ENCODE assay signal across 8 mouse cellular contexts in the genomic region with DNA sequence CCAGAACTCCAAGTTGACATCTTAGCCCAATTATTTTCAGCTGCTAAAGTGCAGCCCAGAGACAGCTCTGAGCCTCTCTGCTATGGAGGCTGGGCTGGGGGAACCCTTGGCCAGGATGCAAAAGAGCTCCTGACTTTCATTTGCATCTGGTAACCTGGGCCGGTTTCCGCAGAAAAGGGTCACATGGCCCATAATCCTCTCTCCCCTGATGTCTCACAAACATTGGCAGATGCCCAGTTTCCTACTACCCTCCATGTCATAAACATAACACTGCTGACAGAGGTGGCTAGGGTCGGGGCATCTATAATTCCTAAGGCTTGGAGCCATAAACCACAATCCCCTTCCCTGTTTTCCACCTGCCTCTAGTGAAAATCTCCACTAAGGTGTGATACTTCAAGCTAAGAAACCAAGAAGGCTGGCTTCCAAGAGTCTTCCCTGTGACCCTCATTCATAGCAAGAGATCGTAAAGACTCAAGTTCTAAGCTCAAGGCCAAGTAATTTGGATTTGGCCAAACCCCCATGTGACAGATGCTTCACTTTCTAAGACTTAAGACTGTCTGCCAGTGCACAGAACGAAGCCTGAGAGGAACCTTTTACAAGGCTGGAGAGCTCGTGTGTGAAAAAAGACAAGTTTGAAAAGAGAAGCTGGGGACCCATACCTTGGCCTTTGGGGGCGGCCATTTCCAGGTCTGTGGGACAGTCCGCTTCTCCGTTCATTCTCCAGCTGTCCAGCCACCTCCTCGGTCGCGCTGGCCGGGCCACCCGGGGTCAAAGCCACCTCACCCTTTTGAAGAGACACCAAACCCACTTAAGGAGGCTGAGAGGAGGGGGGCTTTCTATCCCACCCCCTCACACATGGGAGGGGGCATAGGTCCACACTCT. TPM values are rescaled to one million over a fixed set of nuclear protein-coding genes. Genes with fewer than 3 reads are reported as not detected.
DNase-seq lines count a peak whose midpoint lies in the region; ATAC-seq and TF ChIP-seq lines count a peak whose summit lies in the region.

No protein-coding gene starts in this region.

- H3K4me3 ChIP-seq in brown adipose tissue, adult 24 weeks (ENCODE audit: insufficient read depth, low read depth, low read length): peak overlapping the region; percentile 58
- peak overlapping the region; percentile 99 for H3K4me3 ChIP-seq in hindbrain, postnatal 0 days (ENCODE audit: low read length)
- peak overlapping the region; percentile 74 for H3K4me3 ChIP-seq in midbrain, postnatal 0 days (ENCODE audit: low read depth, low read length)

- H3K27ac ChIP-seq in brown adipose tissue, adult 24 weeks (replicated peaks; ENCODE audit: low read depth, low read length): 0 out of 2 replicates have a peak overlapping the region, but pooled peaks have one; percentile 1
- peak overlapping the region; percentile 99 for H3K27ac ChIP-seq in hindbrain, postnatal 0 days
- H3K27ac ChIP-seq in midbrain, postnatal 0 days (ENCODE audit: low read depth, low read length): peak overlapping the region; percentile 98

- H3K9ac ChIP-seq in hindbrain, postnatal 0 days (replicated peaks; ENCODE audit: low read length): peak overlapping the region; percentile 100; the same call in 1 of the 2 replicates
- peak overlapping the region; percentile 99 for H3K9ac ChIP-seq in midbrain, postnatal 0 days (replicated peaks; ENCODE audit: low read length, poor library complexity, severe bottlenecking)

- TF ChIP-seq CTCF in hindbrain, postnatal 0 days (IDR thresholded peaks at IDR 0.05; ENCODE audit: low read depth): no peak; the same call in 1 of the 2 replicates
- TF ChIP-seq CTCF in midbrain, postnatal 0 days (IDR thresholded peaks at IDR 0.05): no peak

- 11% methylated on average over 14 of the region's 14 CpGs for WGBS in hindbrain, postnatal 0 days
- WGBS in midbrain, postnatal 0 days: 11% methylated on average over 14 of the region's 14 CpGs

- peak; percentile 25 for DNase-seq in kidney, adult 18-20 months
- DNase-seq in kidney, postnatal 4 days: no peak
- peak; percentile 48 for DNase-seq in CD4-positive helper T cell, adult 2 months (ENCODE audit: low read depth, low spot score)
- DNase-seq in hindbrain, postnatal 0 days (ENCODE audit: low spot score): no peak
- DNase-seq in midbrain, postnatal 0 days (ENCODE audit: low spot score): no peak
- no peak for DNase-seq in gastrocnemius, adult 18-20 months (ENCODE audit: low spot score)
- DNase-seq in ovary, postnatal 36 days (ENCODE audit: low spot score): no peak

- no peaks in the 10 kb centered on the region for H3K9me3 ChIP-seq in hindbrain, postnatal 0 days (ENCODE audit: low read length)
- no peaks in the 10 kb centered on the region for H3K9me3 ChIP-seq in midbrain, postnatal 0 days (ENCODE audit: low read length)

- H3K36me3 ChIP-seq in hindbrain, postnatal 0 days (ENCODE audit: insufficient read depth, low read length): peaks cover 20% of the 10 kb centered on the region
- peaks cover 24% of the 10 kb centered on the region for H3K36me3 ChIP-seq in midbrain, postnatal 0 days (ENCODE audit: insufficient read depth, low read length)

- peak overlapping the region; percentile 85 for H3K4me2 ChIP-seq in hindbrain, postnatal 0 days (ENCODE audit: low read depth, low read length)
- peak overlapping the region; percentile 64 for H3K4me2 ChIP-seq in midbrain, postnatal 0 days (ENCODE audit: low read depth, low read length, poor library complexity, severe bottlenecking)

- H3K27me3 ChIP-seq in hindbrain, postnatal 0 days (ENCODE audit: insufficient read depth, low read length): no peaks in the 10 kb centered on the region
- H3K27me3 ChIP-seq in midbrain, postnatal 0 days (ENCODE audit: insufficient read depth, low read length): no peaks in the 10 kb centered on the region

- ATAC-seq in hindbrain, postnatal 0 days: no peak
- no peak for ATAC-seq in midbrain, postnatal 0 days (ENCODE audit: low FRiP score)

- H3K4me1 ChIP-seq in brown adipose tissue, adult 24 weeks (ENCODE audit: control insufficient read depth, insufficient read depth, insufficient read length, low read length): no peaks in the 10 kb centered on the region; the same call in 1 of the 2 replicates
- peaks cover 9% of the 10 kb centered on the region; the same call in 1 of the 2 replicates for H3K4me1 ChIP-seq in hindbrain, postnatal 0 days (ENCODE audit: insufficient read depth, low read length)
- peaks cover 2% of the 10 kb centered on the region; the same call in 1 of the 2 replicates for H3K4me1 ChIP-seq in midbrain, postnatal 0 days (ENCODE audit: insufficient read depth, low read length)

RNA-seq across cellular contexts. Expression of gene Ubtf, which starts 3.6 kb away (rescaled TPM):
- 41.7 and 47.6 TPM in 2 replicates for polyA plus RNA-seq in brown adipose tissue, adult 24 weeks (2012; ENCODE audit: insufficient read depth, insufficient read length, missing spikeins)
- 53.7 and 63.7 TPM in 2 replicates for total RNA-seq in hindbrain, postnatal 0 days (2014; rRNA removed)
- polyA plus RNA-seq in hindbrain, postnatal 0 days (2015; fragmentation: Nextera tagmentation; extraction: Ambion mirVana): 74.6 and 76.1 TPM in 2 replicates
- 64.3 and 71.4 TPM in 2 replicates for total RNA-seq in midbrain, postnatal 0 days (2014; rRNA removed)
- 56.3 and 64.3 TPM in 2 replicates for polyA plus RNA-seq in midbrain, postnatal 0 days (2015; fragmentation: Nextera tagmentation; extraction: Ambion mirVana)
- 10 to 100 TPM; 35.4 to 42.6 TPM for total RNA-seq in gastrocnemius, adult 18-20 months (2021)

RNA-seq across cellular contexts. Expression of gene Atxn7l3, which starts 19.5 kb away (rescaled TPM):
- polyA plus RNA-seq in brown adipose tissue, adult 24 weeks (2012; ENCODE audit: insufficient read depth, insufficient read length, missing spikeins): 11.6 and 13.1 TPM in 2 replicates
- 146 and 149 TPM in 2 replicates for total RNA-seq in hindbrain, postnatal 0 days (2014; rRNA removed)
- polyA plus RNA-seq in hindbrain, postnatal 0 days (2015; fragmentation: Nextera tagmentation; extraction: Ambion mirVana): 22.8 and 23.7 TPM in 2 replicates
- 166 and 169 TPM in 2 replicates for total RNA-seq in midbrain, postnatal 0 days (2014; rRNA removed)
- 25.4 and 26.5 TPM in 2 replicates for polyA plus RNA-seq in midbrain, postnatal 0 days (2015; fragmentation: Nextera tagmentation; extraction: Ambion mirVana)
- 10 to 100 TPM in 1 of 2 experiments, 1 to 10 TPM in 1; 9.3 to 13.0 TPM for total RNA-seq in gastrocnemius, adult 18-20 months (2021)

RNA-seq across cellular contexts. Expression of gene Tmub2, which starts 31.2 kb away (rescaled TPM):
- 20.5 and 24.2 TPM in 2 replicates for polyA plus RNA-seq in brown adipose tissue, adult 24 weeks (2012; ENCODE audit: insufficient read depth, insufficient read length, missing spikeins)
- 81.8 and 92.7 TPM in 2 replicates for total RNA-seq in hindbrain, postnatal 0 days (2014; rRNA removed)
- polyA plus RNA-seq in hindbrain, postnatal 0 days (2015; fragmentation: Nextera tagmentation; extraction: Ambion mirVana): 71.0 and 72.2 TPM in 2 replicates
- total RNA-seq in midbrain, postnatal 0 days (2014; rRNA removed): 80.5 and 90.8 TPM in 2 replicates
- 65.4 and 73.9 TPM in 2 replicates for polyA plus RNA-seq in midbrain, postnatal 0 days (2015; fragmentation: Nextera tagmentation; extraction: Ambion mirVana)
- 10 to 100 TPM; 14.6 to 15.8 TPM for total RNA-seq in gastrocnemius, adult 18-20 months (2021)

RNA-seq across cellular contexts. Expression of gene Asb16, which starts 47.4 kb away (rescaled TPM):
- polyA plus RNA-seq in brown adipose tissue, adult 24 weeks (2012; ENCODE audit: insufficient read depth, insufficient read length, missing spikeins): 0.48 and 1.0 TPM in 2 replicates
- total RNA-seq in hindbrain, postnatal 0 days (2014; rRNA removed): 2.2 and 2.6 TPM in 2 replicates
- 0.29 and 0.41 TPM in 2 replicates for polyA plus RNA-seq in hindbrain, postnatal 0 days (2015; fragmentation: Nextera tagmentation; extraction: Ambion mirVana)
- total RNA-seq in midbrain, postnatal 0 days (2014; rRNA removed): 2.3 and 2.5 TPM in 2 replicates
- polyA plus RNA-seq in midbrain, postnatal 0 days (2015; fragmentation: Nextera tagmentation; extraction: Ambion mirVana): 0.28 and 0.32 TPM in 2 replicates
- 10 to 100 TPM; 86.0 to 97.5 TPM for total RNA-seq in gastrocnemius, adult 18-20 months (2021)

RNA-seq across cellular contexts. Expression of gene Slc4a1, which starts 50.1 kb away (rescaled TPM):
- 1.2 TPM in 1 of 2 replicates, not detected in the other for polyA plus RNA-seq in brown adipose tissue, adult 24 weeks (2012; ENCODE audit: insufficient read depth, insufficient read length, missing spikeins)
- total RNA-seq in hindbrain, postnatal 0 days (2014; rRNA removed): 0.22 and 0.84 TPM in 2 replicates
- 0.48 and 0.54 TPM in 2 replicates for polyA plus RNA-seq in hindbrain, postnatal 0 days (2015; fragmentation: Nextera tagmentation; extraction: Ambion mirVana)
- 0.33 and 1.1 TPM in 2 replicates for total RNA-seq in midbrain, postnatal 0 days (2014; rRNA removed)
- polyA plus RNA-seq in midbrain, postnatal 0 days (2015; fragmentation: Nextera tagmentation; extraction: Ambion mirVana): 0.27 and 0.42 TPM in 2 replicates
- under 1 TPM in 1 of 2 experiments, not detected in 1; 0.07 TPM for total RNA-seq in gastrocnemius, adult 18-20 months (2021)

Comparison
In these comparisons a context has a peak if more than half of its experiments do, and no peak if none do; other contexts are left out.
1. DNase-seq: peak in kidney, adult 18-20 months (single experiment) and CD4-positive helper T cell, adult 2 months (single experiment); none in kidney, postnatal 4 days (0 of 2), hindbrain, postnatal 0 days (single experiment), midbrain, postnatal 0 days (single experiment), gastrocnemius, adult 18-20 months (single experiment) and ovary, postnatal 36 days (single experiment).
2. H3K27ac ChIP-seq: peak in every context shown above with its lines; median percentile 99 in hindbrain, postnatal 0 days; 98 in midbrain, postnatal 0 days; 1 in brown adipose tissue, adult 24 weeks.
3. RNA of gene Atxn7l3, which starts 19.5 kb away (total RNA-seq): 166 to 169 TPM in midbrain, postnatal 0 days and 146 to 149 TPM in hindbrain, postnatal 0 days; 9.3 to 13.0 TPM in gastrocnemius, adult 18-20 months; every median in the first group is over 10 times any median in the second.
4. Peak in every context shown above with its lines, with median percentiles within 50 percentile points of each other: H3K4me3 ChIP-seq.